Mouse (Mus musculus) erythroblast, embryonic 14.5 days (primary cell): ENCODE data around the gene Krtap7-1.

Source experiments
- GATA1 ChIP-seq: IDR thresholded peaks from 2 replicates; pipeline ENCODE4 v1.6.1; 2012; ENCODE audit warnings: low read length, inconsistent platforms, mixed read lengths
- TAL1 ChIP-seq: IDR thresholded peaks from 3 replicates; pipeline ENCODE4 v1.6.1; 2012; ENCODE audit warnings: low read length, inconsistent platforms, mixed read lengths

DNA sequence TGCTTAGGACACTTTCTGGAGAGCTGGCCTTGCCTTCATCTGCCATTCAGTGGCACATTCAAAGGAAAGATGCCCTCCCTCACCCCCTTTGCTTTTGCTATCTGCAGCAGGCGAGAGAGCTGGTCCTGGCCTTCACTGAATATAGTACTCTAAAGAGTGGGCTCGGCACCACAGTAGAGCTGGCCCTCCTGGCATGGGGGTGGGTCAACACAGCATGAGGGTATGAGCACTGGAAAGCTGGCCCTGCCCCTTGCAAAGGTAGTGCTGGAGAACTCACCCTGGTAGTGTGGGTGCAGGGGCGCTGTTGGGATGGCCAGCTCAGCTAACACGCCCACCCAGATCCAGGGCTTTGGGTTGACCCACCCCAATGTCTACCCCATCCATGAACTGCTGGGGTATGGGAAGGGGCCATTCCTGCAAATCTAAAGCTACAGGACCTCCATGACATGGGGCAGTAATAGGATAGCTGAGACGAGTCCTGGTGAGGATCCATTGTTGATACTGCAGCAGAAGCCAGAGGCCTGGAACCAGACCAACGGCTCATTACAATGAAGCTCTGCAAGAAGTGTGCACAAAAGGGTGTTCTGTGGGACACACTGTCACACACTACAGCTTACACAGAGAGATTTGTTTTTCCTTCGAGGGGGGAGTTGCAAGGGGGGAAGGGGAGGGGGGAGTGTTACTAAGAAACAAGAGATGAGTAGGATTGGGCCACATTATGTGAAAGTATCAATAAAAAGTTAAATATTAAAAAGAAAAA lies 12.5 kb downstream of the Krtap7-1 start:
- no peak for TF ChIP-seq GATA1
- TF ChIP-seq TAL1: no peak
